Mouse (Mus musculus) G1E (cell line): ENCODE results near the gene Faiml. TPM values are rescaled to one million over a fixed set of nuclear protein-coding genes. Genes with fewer than 3 reads are reported as not detected.

Source experiments
- ATAC-seq: 2 replicates; pipeline ENCODE4 v1.8.0; 2016; ENCODE audit warnings: mild to moderate bottlenecking; ENCODE audit not compliant: insufficient number of reproducible peaks, poor library complexity, low FRiP score, severe bottlenecking; ENCODE audit errors: extremely low read depth
- DNase-seq: peaks from one replicate; pipeline ENCODE4 v3.0.0; 2012; ENCODE audit warnings: low spot score
- H3K27me3 ChIP-seq: 2 replicates; pipeline ENCODE4 v1.6.1; 2012; ENCODE audit warnings: mild to moderate bottlenecking, low read length, inconsistent platforms; ENCODE audit not compliant: insufficient read depth
- H3K36me3 ChIP-seq: replicated peaks from 2 replicates; pipeline ENCODE3; 2012; ENCODE audit warnings: mild to moderate bottlenecking, inconsistent platforms
- H3K4me1 ChIP-seq: 2 replicates; pipeline ENCODE4 v1.6.1; 2012; ENCODE audit warnings: low read depth, low read length, inconsistent platforms, mixed read lengths; ENCODE audit not compliant: insufficient read depth
- H3K4me3 ChIP-seq: 2 replicates; pipeline ENCODE4 v1.5.1; 2012; ENCODE audit warnings: low read depth, mild to moderate bottlenecking, inconsistent platforms, low read length, moderate library complexity, mixed read lengths
- H3K9me3 ChIP-seq: replicated peaks from 2 replicates; pipeline ENCODE4 v1.6.1; 2012; ENCODE audit warnings: inconsistent platforms
- CTCF ChIP-seq: IDR thresholded peaks from 2 replicates; pipeline ENCODE4 v1.5.1; 2012; ENCODE audit warnings: low read depth, low read length, inconsistent platforms, mixed read lengths
- GATA1 ChIP-seq: IDR thresholded peaks from 2 replicates; pipeline ENCODE4 v1.6.1; 2012; ENCODE audit warnings: borderline replicate concordance, low read length, inconsistent platforms, mixed read lengths
- GATA2 ChIP-seq: IDR thresholded peaks from 2 replicates; pipeline ENCODE4 v1.6.1; 2012; ENCODE audit warnings: low read depth, low read length, inconsistent platforms, borderline replicate concordance
- POLR2AphosphoS5 ChIP-seq: IDR thresholded peaks from 2 replicates; pipeline ENCODE4 v1.6.1; 2012; ENCODE audit warnings: low read depth, low read length, inconsistent platforms; ENCODE audit not compliant: insufficient replicate concordance
- TAL1 ChIP-seq: conservative IDR thresholded peaks from 2 replicates; pipeline ENCODE4 v1.6.1; 2012; ENCODE audit warnings: low read depth, low read length, inconsistent platforms, mixed read lengths
- polyA plus RNA-seq: library from polyadenylated mRNA; stranded (reverse); fragments of >175 nt; gene quantifications from 2 replicates; pipeline ENCODE4 v1.2.3, GENCODE M21; 2012
- total RNA-seq, 2 experiments: library from RNA; stranded (forward) in 1 of 2; stranded (reverse) in 1 of 2; fragments of 200-1000 nt in 1 of 2; fragments of >200 nt in 1 of 2; fragmentation: Nextera tagmentation in 1 of 2; gene quantifications; 2 replicates each; pipeline ENCODE4 v1.2.3; 2014 to 2017

The Faiml gene
- total RNA-seq (2014; fragmentation: Nextera tagmentation) (not detected in 2 replicates), total RNA-seq (2017) (0.35 TPM in 1 of 2 replicates, not detected in the other), polyA plus RNA-seq (not detected in 2 replicates)

DNA sequence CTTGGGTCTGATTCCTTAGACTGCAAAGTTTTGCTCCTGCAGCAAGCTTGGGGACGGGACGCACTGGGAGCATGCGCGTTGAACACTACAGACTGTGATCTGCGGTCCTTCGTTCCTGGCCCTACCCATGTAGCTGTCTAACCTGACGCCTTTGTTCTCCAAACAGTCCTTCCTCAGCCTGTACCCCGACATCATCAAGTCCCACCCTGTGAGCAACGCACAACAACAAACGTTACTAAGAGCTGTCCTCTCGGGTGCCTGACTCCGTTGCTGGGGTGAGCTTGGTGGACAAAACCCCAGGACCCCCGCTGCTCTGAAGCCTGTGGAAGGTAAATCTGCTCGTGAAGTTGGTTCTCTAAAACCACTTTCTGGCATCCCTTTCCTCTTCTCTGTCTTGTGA, at the start of gene Faiml:
Faiml (minus strand) TSS at position 101 of the 400 bp plus-strand sequence.
- TF ChIP-seq TAL1 (no peak), GATA1 (no peak), POLR2AphosphoS5 (no peak), GATA2 (no peak), CTCF (no peak)
- Histone ChIP-seq H3K27me3 (no peaks in the 10 kb centered on the region), H3K4me3 (no peak within 1 kb of the TSS), H3K36me3 (no peaks in the 10 kb centered on the region), H3K4me1 (peaks cover 45% of the 10 kb centered on the region), H3K9me3 (no peaks in the 10 kb centered on the region)
- DNase-seq (no peak), ATAC-seq (no peak)

DNA sequence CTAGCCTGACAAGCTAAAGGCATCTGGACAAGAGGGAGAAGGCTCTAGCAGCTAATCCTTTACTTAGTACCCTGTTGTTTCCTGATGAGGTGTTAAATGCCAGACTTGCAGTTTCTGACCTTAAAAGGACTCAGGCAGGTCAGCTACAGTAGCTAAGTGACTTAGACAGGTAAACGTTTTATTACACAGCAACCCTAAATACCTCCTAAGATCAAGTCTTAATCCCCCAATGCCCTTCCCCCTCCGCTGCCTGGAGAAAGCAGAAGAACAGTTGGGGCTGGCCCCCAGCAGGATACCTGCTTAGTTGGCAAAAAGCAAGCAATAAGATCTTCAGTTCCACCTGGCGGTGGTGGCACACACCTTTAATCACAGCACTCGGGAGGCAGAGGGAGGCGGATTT, 21.9 kb upstream of the Faiml start:
- TF ChIP-seq CTCF = no peak
- TF ChIP-seq TAL1 = no peak
- TF ChIP-seq GATA1 = no peak
- no peak for TF ChIP-seq GATA2
- no peak for TF ChIP-seq POLR2AphosphoS5
- H3K4me3 ChIP-seq = no peak overlapping the region
- H3K9me3 ChIP-seq = no peaks in the 10 kb centered on the region
- H3K27me3 ChIP-seq = no peaks in the 10 kb centered on the region
- H3K36me3 ChIP-seq = peaks cover 92% of the 10 kb centered on the region
- ATAC-seq = no peak
- H3K4me1 ChIP-seq = peaks cover 46% of the 10 kb centered on the region
- DNase-seq = no peak

DNA sequence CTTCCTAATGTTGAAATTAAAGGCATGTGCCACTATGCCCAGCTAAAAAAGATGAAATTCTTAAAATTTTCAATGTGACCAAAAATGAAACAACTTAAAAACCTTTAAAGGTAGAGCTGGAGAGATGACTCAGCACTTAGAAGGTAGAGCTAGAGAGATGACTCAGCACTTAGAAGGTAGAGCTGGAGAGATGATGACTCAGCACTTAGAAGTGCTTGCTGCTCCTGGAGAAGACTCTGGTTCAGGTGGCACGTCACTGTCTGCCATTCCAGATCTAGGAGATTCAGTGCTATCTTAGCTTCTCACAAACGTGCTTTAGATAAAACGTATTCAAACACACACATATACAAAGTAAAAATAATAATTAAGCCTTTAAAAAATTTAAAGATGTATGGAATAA, 19.8 kb upstream of the Faiml start:
- H3K4me1 ChIP-seq = peaks cover 60% of the 10 kb centered on the region
- DNase-seq (no peak), ATAC-seq (peak; percentile 58; the same call in 1 of the 2 replicates)
- H3K27me3 ChIP-seq = no peaks in the 10 kb centered on the region
- H3K4me3 ChIP-seq = no peak overlapping the region; the same call in 1 of the 2 replicates
- H3K36me3 ChIP-seq = peaks cover 86% of the 10 kb centered on the region
- no peaks in the 10 kb centered on the region for H3K9me3 ChIP-seq
- TF ChIP-seq GATA2 = no peak
- TF ChIP-seq CTCF = no peak
- TF ChIP-seq POLR2AphosphoS5 = no peak
- no peak for TF ChIP-seq GATA1

DNA sequence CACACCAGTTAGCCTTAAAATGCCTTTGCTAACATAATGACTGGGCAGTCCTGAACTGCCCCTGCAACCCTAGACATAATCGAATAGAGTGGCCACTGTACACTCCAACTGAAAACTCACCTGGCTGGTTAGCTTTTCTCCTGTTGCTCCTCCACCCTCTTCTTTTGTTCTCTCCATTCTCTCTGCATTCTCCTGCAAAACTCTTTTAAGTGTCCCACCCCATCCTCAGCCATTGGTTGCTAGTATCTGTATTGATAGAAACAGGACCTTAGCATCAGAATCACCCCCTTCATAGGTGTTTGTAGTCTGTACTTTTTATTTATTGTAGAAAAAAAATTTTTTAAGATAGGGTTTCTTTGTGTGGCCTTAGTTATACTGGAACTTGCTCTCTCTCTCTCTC, 19.2 kb upstream of the Faiml start:
- H3K4me1 ChIP-seq = peaks cover 65% of the 10 kb centered on the region
- no peak for DNase-seq
- H3K27me3 ChIP-seq = no peaks in the 10 kb centered on the region
- ATAC-seq = no peak
- TF ChIP-seq GATA1 (no peak), CTCF (no peak), TAL1 (no peak), POLR2AphosphoS5 (no peak), GATA2 (no peak)
- H3K36me3 ChIP-seq = peaks cover 87% of the 10 kb centered on the region
- no peak overlapping the region for H3K4me3 ChIP-seq
- no peaks in the 10 kb centered on the region for H3K9me3 ChIP-seq

DNA sequence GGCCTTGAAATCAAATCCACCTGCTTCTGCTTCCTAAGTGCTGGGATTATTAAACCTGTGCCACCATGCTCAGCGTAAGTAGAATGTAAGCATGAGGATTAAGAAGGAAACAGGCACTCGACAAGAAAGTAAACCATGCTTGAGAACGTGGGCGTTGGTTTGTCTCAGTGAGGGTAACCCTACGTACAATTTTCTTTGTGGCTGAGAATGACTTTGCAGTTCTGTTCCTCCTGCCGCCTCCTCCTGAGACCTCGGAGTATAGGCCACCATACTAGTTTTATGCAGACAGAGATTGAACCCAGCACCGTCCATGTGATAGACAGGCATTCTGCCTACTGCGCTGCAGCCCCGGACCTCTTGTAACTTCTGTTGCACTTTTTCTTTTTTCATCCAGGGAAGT, 16.8 kb upstream of the Faiml start:
- ATAC-seq = peak; percentile 77
- Histone ChIP-seq H3K9me3 (no peaks in the 10 kb centered on the region), H3K27me3 (no peaks in the 10 kb centered on the region), H3K4me3 (no peak overlapping the region; the same call in 1 of the 2 replicates), H3K4me1 (peaks cover 64% of the 10 kb centered on the region), H3K36me3 (peaks cover 83% of the 10 kb centered on the region)
- TF ChIP-seq GATA2 (no peak), CTCF (no peak), GATA1 (no peak), POLR2AphosphoS5 (no peak), TAL1 (no peak)
- DNase-seq = peak; percentile 37

DNA sequence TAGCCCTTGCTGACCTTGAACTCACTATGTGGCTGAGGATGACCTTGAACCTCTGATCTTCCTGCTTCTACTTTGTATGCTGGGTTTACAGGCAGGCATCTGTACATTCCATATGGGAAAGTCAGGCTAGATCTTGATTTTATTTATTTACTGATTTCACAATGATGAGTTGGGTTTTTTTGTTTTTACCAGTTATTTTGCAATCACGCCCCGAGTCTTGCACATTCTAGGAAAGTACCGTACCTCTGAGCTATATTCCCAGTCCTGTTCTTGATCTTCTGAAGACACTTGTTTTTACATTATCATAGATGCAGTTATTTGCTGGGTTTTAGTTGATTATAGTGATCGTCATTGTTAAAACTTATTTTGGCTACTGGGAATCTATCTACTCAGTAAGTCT, 11.9 kb upstream of the Faiml start:
- no peak for TF ChIP-seq TAL1
- Histone ChIP-seq H3K4me1 (peaks cover 81% of the 10 kb centered on the region), H3K4me3 (no peak overlapping the region), H3K9me3 (no peaks in the 10 kb centered on the region), H3K27me3 (no peaks in the 10 kb centered on the region), H3K36me3 (peaks cover 67% of the 10 kb centered on the region)
- ATAC-seq = no peak
- no peak for DNase-seq

DNA sequence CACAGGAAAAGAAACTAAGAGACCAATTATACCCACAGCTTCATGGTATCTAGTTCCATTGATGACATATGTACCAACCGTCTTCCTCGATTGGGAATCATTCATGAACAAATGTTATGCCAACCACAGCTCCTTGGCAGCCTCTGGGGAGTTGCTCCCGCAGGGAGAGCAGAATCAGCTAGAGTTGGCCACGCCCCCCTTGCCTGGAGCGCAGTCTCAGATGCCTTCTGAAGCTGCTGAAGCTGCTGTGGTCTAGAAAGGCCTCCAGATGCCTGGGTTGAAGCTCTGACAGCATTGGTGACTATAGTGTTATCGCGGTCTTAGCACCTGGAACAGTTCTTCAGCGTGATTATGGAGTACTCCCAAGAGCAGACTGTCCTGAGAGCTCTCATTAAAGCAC, 11.3 kb upstream of the Faiml start:
- H3K4me1 ChIP-seq = peaks cover 76% of the 10 kb centered on the region

More for the DNA sequence above, 11.3 kb upstream of the Faiml start:
- TF ChIP-seq GATA2 (no peak), TAL1 (peak; percentile 54)
- Histone ChIP-seq H3K27me3 (no peaks in the 10 kb centered on the region), H3K36me3 (peaks cover 64% of the 10 kb centered on the region), H3K9me3 (no peaks in the 10 kb centered on the region), H3K4me3 (peak overlapping the region; percentile 38; the same call in 1 of the 2 replicates)
- ATAC-seq (peak; percentile 71), DNase-seq (peak; percentile 68)
